Mouse (Mus musculus): ENCODE data around the gene Eps8. TPM values are rescaled to one million over a fixed set of nuclear protein-coding genes. Genes with fewer than 3 reads are reported as not detected.

Gene Eps8
- polyA plus RNA-seq, 1 experiment = 23.0 TPM

- TF ChIP-seq CTCF (IDR thresholded peaks at IDR 0.05; ENCODE audit: extremely low read depth, insufficient read depth, low read length) (no peak), POLR2A (IDR thresholded peaks at IDR 0.05; ENCODE audit: extremely low read depth, insufficient read depth, low read length) (no peak)
- H3K4me1 ChIP-seq (ENCODE audit: control insufficient read depth, insufficient read depth, low read length) = peaks cover 4% of the 10 kb centered on the region; the same call in 1 of the 2 replicates
- no peak overlapping the region for H3K27ac ChIP-seq (ENCODE audit: insufficient read depth, low read length)
- H3K4me3 ChIP-seq (ENCODE audit: insufficient read depth, low read length) = no peak overlapping the region
Observed at GRCm38 (mm10) chr6:137440559-137441486, 213.9 kb downstream of the Eps8 start.

GRCm38 (mm10) chr6:137437902-137438580, 216.6 kb downstream of the Eps8 start:
- Histone ChIP-seq H3K4me3 (ENCODE audit: insufficient read depth, low read length) (no peak overlapping the region), H3K27ac (ENCODE audit: insufficient read depth, low read length) (no peak overlapping the region), H3K4me1 (ENCODE audit: control insufficient read depth, insufficient read depth, low read length) (peaks cover 4% of the 10 kb centered on the region; the same call in 1 of the 2 replicates)
- TF ChIP-seq CTCF (IDR thresholded peaks at IDR 0.05; ENCODE audit: extremely low read depth, insufficient read depth, low read length) = no peak
- no peak for TF ChIP-seq POLR2A (IDR thresholded peaks at IDR 0.05; ENCODE audit: extremely low read depth, insufficient read depth, low read length)

DNA sequence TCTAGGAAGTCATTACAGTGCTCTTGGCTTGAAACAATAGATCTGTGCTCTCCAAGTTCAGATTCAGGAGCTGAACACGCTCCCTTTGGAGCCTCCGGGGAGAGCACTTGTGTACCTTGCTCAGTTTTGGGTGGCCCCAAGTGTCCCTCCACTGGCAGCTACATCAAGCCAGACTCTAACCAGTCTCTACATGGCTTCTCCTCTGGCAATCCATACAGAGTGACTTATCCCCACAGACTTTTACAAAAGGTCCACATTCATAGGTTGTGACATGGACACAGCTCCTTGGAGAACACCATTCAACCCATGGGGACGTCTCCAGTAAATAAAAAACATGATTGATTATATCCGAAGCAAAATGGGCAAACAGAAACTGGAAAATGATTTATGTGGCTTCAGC, 217.2 kb downstream of the Eps8 start:
- TF ChIP-seq CTCF (IDR thresholded peaks at IDR 0.05; ENCODE audit: extremely low read depth, insufficient read depth, low read length) (no peak), POLR2A (IDR thresholded peaks at IDR 0.05; ENCODE audit: extremely low read depth, insufficient read depth, low read length) (no peak)
- no peak overlapping the region for H3K27ac ChIP-seq (ENCODE audit: insufficient read depth, low read length)
- no peak overlapping the region for H3K4me3 ChIP-seq (ENCODE audit: insufficient read depth, low read length)
- peaks cover 4% of the 10 kb centered on the region; the same call in 1 of the 2 replicates for H3K4me1 ChIP-seq (ENCODE audit: control insufficient read depth, insufficient read depth, low read length)

DNA sequence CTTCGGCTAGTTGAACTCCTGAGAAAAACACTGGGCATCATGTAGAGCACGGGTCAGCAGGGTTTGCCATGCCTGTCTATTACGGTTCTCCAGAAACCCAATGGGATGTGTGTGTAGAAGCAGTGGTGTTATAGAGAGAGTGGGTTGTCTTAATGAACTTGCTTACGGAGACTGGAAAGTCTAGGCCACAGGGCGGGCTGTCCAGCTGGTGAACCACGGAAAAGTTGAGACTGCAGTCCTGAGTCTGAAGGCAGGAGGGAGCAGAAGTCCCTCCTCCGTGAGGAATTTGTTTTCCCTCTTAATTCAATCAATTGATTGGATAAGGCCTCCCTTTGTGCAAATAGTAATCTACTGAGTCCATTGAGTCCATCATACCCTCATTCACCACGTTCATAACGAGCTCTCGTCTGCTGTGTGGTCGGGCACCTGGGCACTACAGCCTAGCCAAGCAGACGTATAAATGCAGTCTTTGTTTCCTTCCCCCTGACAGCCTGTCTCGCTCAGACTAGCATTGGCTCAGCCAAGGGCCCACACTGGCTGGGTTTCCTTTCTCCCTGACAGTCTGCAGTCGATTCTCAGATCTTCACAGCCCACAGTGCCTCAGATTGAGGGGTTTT, 221.0 kb downstream of the Eps8 start:
- no peaks in the 10 kb centered on the region for H3K4me1 ChIP-seq (ENCODE audit: control insufficient read depth, insufficient read depth, low read length)
- no peak overlapping the region for H3K27ac ChIP-seq (ENCODE audit: insufficient read depth, low read length)
- no peak overlapping the region for H3K4me3 ChIP-seq (ENCODE audit: insufficient read depth, low read length)
- TF ChIP-seq CTCF (IDR thresholded peaks at IDR 0.05; ENCODE audit: extremely low read depth, insufficient read depth, low read length) (no peak), POLR2A (IDR thresholded peaks at IDR 0.05; ENCODE audit: extremely low read depth, insufficient read depth, low read length) (no peak)

Other genes with a start within 250 kb of the Eps8 start
- 67.0 and 67.1 TPM in 2 replicates for gene Strap, start 80.2 kb upstream of the Eps8 start, polyA plus RNA-seq (2012; rRNA removed)
- gene Dera, start 99.7 kb upstream of the Eps8 start, polyA plus RNA-seq (2012; rRNA removed) = 3.2 and 4.0 TPM in 2 replicates

Measured in cortical plate, adult 2 months (tissue).